Mouse (Mus musculus) layer of hippocampus, adult 18-20 months (tissue): Measurements from ENCODE around the gene Mrnip. TPM values are rescaled to one million over a fixed set of nuclear protein-coding genes. Genes with fewer than 3 reads are reported as not detected.

ENCODE experiments used
- DNase-seq, 2 experiments: peaks; one replicate each; pipeline ENCODE4 v3.0.0; 2022; ENCODE audit warnings: low spot score in 2 of 2
- total RNA-seq, 2 experiments: library from RNA; stranded (reverse); gene quantifications; 2 replicates each; pipeline ENCODE4 v1.2.3; 2021

Gene Mrnip
- total RNA-seq, 2 experiments from 2014 or later: 14.1 to 15.7 TPM

GRCm38 (mm10) chr11:50224671-50225530 lies 50.7 kb downstream of the Mrnip start:
- peak; percentile 80 to 84 for DNase-seq

- no peak for DNase-seq
These were observed 51.6 kb downstream of the Mrnip start for GRCm38 (mm10) chr11:50225611-50226378.

GRCm38 (mm10) chr11:50226406-50226805 lies 52.2 kb downstream of the Mrnip start:
- no peak for DNase-seq

- no peak for DNase-seq
These were observed 53.0 kb downstream of the Mrnip start for GRCm38 (mm10) chr11:50227226-50227625.

GRCm38 (mm10) chr11:50227736-50228135 lies 53.5 kb downstream of the Mrnip start:
- DNase-seq: no peak

GRCm38 (mm10) chr11:50228772-50229171 lies 54.5 kb downstream of the Mrnip start:
- DNase-seq: no peak

GRCm38 (mm10) chr11:50229252-50229910 lies 55.1 kb downstream of the Mrnip start:
- no peak for DNase-seq

- DNase-seq: no peak
These were observed 56.4 kb downstream of the Mrnip start for GRCm38 (mm10) chr11:50230481-50231304.

GRCm38 (mm10) chr11:50231411-50231810 lies 57.2 kb downstream of the Mrnip start:
- peak in 1 of 2 experiments; percentile 79 for DNase-seq

- DNase-seq: peak in 1 of 2 experiments; percentile 59
These were observed 58.8 kb downstream of the Mrnip start for GRCm38 (mm10) chr11:50233022-50233421.

- no peak for DNase-seq
These were observed 59.7 kb downstream of the Mrnip start for GRCm38 (mm10) chr11:50233993-50234392.

GRCm38 (mm10) chr11:50234606-50235005 lies 60.4 kb downstream of the Mrnip start:
- DNase-seq: no peak

GRCm38 (mm10) chr11:50236540-50236936 lies 62.3 kb downstream of the Mrnip start:
- peak; percentile 58 to 84 for DNase-seq

GRCm38 (mm10) chr11:50236937-50237835 lies 62.9 kb downstream of the Mrnip start:
- no peak for DNase-seq

- no peak for DNase-seq
These were observed 64.1 kb downstream of the Mrnip start, which contains the start of gene Ltc4s for GRCm38 (mm10) chr11:50238324-50238723. Gene Ltc4s, minus strand, starts transcription at chr11:50238616.

GRCm38 (mm10) chr11:50238821-50239791 lies 64.9 kb downstream of the Mrnip start:
- no peak for DNase-seq

- no peak for DNase-seq
These were observed 66.1 kb downstream of the Mrnip start for GRCm38 (mm10) chr11:50240235-50240911.

- no peak for DNase-seq
These were observed 69.7 kb downstream of the Mrnip start for GRCm38 (mm10) chr11:50243926-50244325.
